Mouse (Mus musculus) brain, embryonic 14.5 days (tissue): ENCODE data around the gene Otog.

Experiments used
- CTCF ChIP-seq: fragments of 200-500 bp; IDR thresholded peaks from 2 replicates; pipeline ENCODE4 v1.5.1; 2012; ENCODE audit warnings: inconsistent platforms, mild to moderate bottlenecking, moderate library complexity, borderline replicate concordance; ENCODE audit not compliant: insufficient read depth, insufficient read length; ENCODE audit errors: extremely low read depth
- POLR2A ChIP-seq: fragments of 200-500 bp; IDR thresholded peaks from 2 replicates; pipeline ENCODE4 v1.6.1; 2012; ENCODE audit warnings: mild to moderate bottlenecking, inconsistent platforms, borderline replicate concordance; ENCODE audit not compliant: poor library complexity, insufficient read depth, insufficient read length, severe bottlenecking; ENCODE audit errors: extremely low read depth

DNA sequence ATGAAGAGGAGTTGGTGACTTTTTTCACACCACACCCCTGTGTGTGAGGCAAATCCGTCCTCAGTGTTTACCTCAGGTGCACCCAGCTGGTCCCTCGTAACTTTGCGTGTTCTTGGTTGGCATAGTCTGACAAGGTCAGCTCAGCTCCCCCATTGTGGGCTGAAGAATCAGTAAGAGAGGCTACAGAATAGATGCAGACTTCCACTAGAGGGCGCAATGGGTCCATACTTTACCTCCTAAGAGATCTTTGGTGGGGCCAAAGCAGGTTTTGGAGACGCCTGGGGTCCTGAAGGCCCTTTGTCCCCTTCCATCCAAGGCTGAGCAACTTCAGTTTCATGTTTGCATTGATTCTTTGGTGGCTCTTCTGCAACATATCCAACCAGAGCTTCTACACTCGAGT lies 39.2 kb downstream of the Otog start:
- TF ChIP-seq POLR2A (no peak), CTCF (peak; percentile 73; the same call in 1 of the 2 replicates)
